Mouse (Mus musculus) cerebellum, adult (tissue): Measurements from ENCODE around the gene Pitx2.

Experiments
- ATAC-seq: cut with Nextera tagmentation; 2 replicates; pipeline ENCODE4 v1.9.2; 2017; ENCODE audit warnings: mild to moderate bottlenecking, moderate library complexity, mixed read lengths; ENCODE audit not compliant: insufficient number of reproducible peaks, low FRiP score, low TSS enrichment

The Pitx2 gene

GRCm38 (mm10) chr3:129199609-129200500 lies at the start of gene Pitx2:
Pitx2 (plus strand) TSS chr3:129199878.
- ATAC-seq, result no peak

GRCm38 (mm10) chr3:129150001-129150400 lies 49.7 kb upstream of the Pitx2 start:
- ATAC-seq, result no peak

- no peak for ATAC-seq
Measured at GRCm38 (mm10) chr3:129151096-129151685, 48.5 kb upstream of the Pitx2 start.

DNA sequence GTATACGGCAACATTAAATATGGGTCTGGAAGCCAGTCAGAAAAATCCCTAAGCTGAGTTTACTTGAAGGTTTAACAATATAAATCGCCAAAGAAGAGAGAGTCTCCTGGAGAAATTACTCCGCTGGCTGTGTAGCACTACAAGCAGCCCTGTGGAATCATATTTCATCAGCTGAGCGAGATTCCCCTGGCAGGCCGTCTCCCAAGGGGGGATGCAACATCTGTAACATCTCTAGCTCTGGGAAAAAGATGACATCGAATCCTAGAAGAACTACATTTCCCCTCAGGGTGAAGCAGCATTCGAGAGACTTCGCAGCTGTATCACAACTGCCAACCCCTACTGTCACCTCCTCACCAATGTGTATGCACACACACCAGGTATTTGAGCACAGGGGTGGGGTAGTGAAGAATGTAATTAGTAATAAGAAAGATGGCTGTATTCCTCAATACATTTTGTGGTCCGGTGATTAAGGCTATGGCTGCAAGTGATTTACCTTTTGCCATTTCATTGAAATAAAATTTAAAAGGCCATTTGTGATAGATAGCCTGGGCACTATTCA lies 40.8 kb upstream of the Pitx2 start:
- no peak for ATAC-seq

- ATAC-seq, result no peak
Measured at GRCm38 (mm10) chr3:129161333-129162035, 38.2 kb upstream of the Pitx2 start.

GRCm38 (mm10) chr3:129164246-129164645 lies 35.4 kb upstream of the Pitx2 start:
- no peak for ATAC-seq

GRCm38 (mm10) chr3:129165715-129166114 lies 34.0 kb upstream of the Pitx2 start:
- ATAC-seq, result no peak

GRCm38 (mm10) chr3:129166684-129167083 lies 33.0 kb upstream of the Pitx2 start:
- no peak for ATAC-seq

GRCm38 (mm10) chr3:129170416-129170815 lies 29.3 kb upstream of the Pitx2 start:
- ATAC-seq, result no peak

DNA sequence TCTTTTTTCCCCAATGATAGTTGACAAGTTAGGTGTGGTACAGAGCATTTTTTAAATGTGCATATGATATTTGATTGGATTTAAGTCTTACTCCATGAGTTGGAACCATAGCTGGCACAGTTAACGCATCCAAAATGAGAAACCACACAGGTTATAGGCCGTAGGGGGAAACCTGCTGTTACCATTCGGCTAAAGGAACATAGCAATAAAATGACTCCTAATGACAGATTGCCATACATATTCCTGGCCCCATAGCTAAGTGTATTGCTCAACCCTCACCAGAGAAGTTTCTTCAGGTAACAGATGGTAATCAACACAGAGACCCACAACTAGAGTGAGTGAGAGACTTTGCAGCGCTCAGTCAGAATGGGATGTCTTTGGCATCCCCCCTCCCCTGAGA lies 27.9 kb upstream of the Pitx2 start:
- ATAC-seq, result no peak

GRCm38 (mm10) chr3:129194436-129194835 lies 5.2 kb upstream of the Pitx2 start:
- no peak for ATAC-seq

DNA sequence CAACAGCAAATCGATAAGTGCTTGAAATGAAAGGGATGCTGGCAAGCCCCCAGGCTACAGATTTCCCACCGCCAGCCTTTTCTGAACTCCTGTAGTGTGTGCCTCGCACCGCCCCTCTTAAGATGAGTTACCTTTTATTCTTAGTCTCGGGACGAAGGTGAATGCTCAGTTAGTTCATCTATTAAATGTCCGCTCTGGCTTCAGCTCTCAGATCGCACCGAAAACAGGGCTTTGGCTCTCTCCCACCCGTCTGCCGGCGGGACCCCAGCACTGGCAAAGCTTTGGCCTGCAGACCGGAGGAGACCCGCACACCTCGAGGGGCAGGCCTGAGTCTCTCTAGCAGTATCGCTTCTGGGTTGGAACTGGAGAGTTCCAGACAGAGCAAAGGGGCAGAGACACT lies 4.6 kb upstream of the Pitx2 start:
- no peak for ATAC-seq

DNA sequence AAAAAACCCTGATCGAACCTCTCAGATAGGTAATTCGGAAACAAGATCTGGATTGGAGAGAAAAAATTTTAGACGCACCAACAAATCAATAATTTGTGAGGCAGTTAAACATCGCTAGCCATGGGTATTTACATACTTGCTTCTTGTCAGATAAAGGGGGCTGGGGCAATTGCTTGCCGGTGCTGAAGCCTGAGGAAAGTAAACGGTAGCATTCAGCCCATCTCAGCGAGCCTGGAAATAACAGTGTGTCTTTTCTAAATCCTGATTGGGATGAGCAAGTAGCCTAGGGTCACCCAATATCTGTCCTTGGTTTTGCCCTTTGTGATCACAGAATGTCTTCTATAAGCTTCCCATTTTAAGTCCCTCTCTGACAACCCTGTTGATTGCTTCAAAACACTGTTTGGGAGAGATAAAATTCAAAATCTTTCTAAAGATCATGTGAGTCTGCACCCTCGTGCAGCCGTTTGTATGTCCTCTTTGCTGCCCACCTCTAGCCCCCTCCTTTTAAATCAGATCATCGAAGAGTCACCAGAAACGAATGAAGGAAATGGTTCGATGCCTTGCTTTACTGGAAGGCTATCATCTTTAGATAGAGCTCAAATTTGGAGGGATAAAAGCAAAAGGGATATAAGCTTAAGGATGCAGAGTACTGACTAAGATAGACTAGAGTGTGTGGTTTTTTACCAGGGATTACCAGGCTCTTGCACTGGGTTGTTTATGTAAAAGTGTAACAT lies 3.7 kb upstream of the Pitx2 start:
- ATAC-seq, result no peak

DNA sequence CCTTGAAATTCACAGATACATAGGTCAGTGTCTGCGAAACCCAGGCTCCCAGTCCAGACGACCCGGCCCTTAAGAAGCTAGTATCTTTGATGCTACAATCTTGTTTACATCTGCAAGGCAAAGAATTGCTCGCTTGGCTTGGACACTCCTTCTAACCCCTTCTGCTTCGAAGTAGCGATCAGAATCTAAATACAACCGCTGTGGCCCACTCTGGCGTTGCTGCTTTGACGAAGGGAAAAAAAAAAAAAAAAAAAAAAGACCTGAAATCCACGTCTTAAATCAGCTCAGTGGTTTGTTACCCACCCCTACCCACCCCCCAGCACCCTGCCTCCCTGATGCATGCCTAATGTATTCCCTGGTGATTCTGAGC lies 3.1 kb upstream of the Pitx2 start:
- ATAC-seq, result no peak

GRCm38 (mm10) chr3:129197035-129197434 lies 2.6 kb upstream of the Pitx2 start:
- no peak for ATAC-seq

DNA sequence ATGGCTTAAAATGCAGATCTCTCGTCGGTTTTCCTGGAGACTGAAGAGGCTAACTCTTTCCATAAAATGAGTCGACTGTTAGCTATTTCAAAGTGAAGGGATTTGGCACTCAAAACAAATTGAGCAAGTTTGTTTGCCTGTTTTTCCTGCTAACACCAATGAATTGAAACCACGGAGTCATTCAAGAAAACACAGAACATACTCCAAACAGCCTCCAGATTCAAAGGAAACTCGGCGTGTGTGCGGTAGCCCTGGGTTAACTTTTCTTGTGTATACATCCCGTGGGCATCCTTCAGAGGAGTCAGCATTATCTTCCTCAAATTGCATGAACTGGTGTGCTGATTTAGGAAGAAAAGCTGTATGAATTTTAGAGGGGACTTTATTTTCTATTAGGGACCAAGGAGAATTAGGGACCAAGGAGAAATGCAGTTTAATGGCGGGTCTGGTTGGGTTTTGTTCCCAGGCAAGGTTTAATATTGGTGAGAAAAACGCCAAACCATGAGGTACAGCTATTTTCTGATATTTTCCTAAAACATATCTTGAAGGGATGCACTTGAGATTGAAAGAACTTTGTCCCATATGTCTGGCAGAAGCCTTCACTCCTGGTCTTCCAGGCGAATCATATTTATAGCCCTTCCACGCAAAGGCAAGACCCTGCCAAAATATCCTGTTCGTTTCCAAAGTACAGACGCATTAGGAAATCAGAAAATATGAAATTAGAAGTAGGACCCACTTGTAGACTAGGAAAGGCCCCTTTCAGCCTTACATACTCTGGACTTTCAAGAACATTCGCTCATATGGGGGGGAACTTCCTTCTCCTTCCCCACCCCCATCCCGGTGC lies 1.7 kb upstream of the Pitx2 start:
- no peak for ATAC-seq

DNA sequence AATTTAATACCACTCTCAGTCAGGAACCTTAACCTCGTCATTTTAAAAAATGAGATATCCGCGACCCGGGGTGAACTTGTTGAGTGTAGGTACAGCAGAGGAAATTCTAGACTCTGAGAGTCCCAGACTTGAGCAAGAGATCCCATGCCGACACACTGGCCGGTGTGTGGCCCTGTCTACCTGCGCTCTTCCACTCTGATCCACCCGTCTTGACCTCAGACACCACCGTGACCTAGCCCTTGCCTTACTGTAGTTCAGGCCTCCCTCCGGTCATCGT lies 1.1 kb upstream of the Pitx2 start:
- ATAC-seq, result no peak

DNA sequence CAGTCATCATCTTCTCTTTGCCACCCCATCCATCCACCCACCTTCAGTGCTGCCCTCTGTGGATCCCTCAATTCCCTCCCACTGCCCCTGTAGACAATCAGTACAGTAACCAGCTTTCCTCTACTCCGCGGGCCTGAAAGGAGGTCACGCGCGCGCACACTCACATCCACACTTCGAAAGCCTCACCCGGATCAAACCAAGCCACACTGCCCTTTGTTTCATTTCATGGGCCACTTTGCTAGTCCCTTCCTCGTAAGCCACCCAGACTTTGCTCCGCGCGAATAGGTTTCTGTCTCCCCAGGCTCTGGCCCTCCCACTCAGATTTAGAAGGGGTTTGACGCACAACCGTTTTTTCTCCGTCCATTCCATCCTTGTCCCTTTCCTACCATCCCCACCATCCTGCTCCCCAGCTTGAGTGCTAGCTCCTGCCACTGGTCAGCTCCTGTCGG lies 494 bp upstream of the Pitx2 start:
- ATAC-seq, result no peak

- no peak for ATAC-seq
Measured at GRCm38 (mm10) chr3:129200501-129200890, 818 bp downstream of the Pitx2 start.

GRCm38 (mm10) chr3:129201156-129201555 lies 1.5 kb downstream of the Pitx2 start:
- ATAC-seq, result no peak
